Mouse (Mus musculus) spleen, adult 2 months (tissue): ENCODE results near the gene Gm21119.
"Not testable (repeated sequence)": the region's sequence is repeated elsewhere in the genome, so short reads cannot be mapped to it uniquely, and the experiment has no call there.

Experiments
- CTCF ChIP-seq: fragments of 200-500 bp; IDR thresholded peaks from 2 replicates; pipeline ENCODE4 v1.5.1; 2011; ENCODE audit warnings: mild to moderate bottlenecking, inconsistent platforms; ENCODE audit not compliant: insufficient read depth, insufficient read length, insufficient replicate concordance; ENCODE audit errors: extremely low read depth
- POLR2A ChIP-seq: fragments of 200-500 bp; IDR thresholded peaks from 2 replicates; pipeline ENCODE4 v1.6.1; 2011; ENCODE audit warnings: low read depth, low read length, inconsistent platforms

- not testable (repeated sequence) for TF ChIP-seq CTCF, POLR2A
These were observed 23.7 kb upstream of the Gm21119 start for GRCm38 (mm10) chr8:20591002-20591401.
